Mouse (Mus musculus) lung, postnatal 0 days (tissue): ENCODE measurements around the gene Mylk.

Experiments
- CTCF ChIP-seq: IDR thresholded peaks from 2 replicates; pipeline ENCODE4 v1.5.1; 2016; ENCODE audit warnings: antibody characterized with exemption, mild to moderate bottlenecking
- EP300 ChIP-seq: IDR thresholded peaks from 2 replicates; pipeline ENCODE4 v1.6.1; 2016; ENCODE audit warnings: antibody characterized with exemption, mild to moderate bottlenecking, control low read depth

DNA sequence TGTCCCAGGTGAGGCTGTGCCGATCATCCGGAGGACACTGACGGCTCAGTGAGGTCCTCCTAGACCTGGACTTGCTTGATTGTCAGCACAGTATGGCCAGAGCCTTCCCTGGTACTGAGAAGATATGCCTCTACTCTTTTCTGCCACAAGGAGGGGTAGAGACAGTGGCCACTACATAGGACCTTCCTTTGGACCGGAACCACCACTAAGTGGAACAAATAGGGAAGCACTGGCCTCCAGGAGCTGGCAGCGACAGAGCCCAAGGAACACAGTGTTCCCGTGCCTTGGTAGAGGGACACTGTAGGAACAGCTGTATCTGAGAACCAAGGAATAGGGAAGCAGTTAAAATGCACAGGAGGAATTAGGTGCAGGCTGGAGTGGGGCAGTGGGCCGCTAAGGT lies 233.0 kb downstream of the Mylk start:
- no peak; the same call in 1 of the 2 replicates for TF ChIP-seq CTCF
- TF ChIP-seq EP300 = no peak
